In the genomic region with DNA sequence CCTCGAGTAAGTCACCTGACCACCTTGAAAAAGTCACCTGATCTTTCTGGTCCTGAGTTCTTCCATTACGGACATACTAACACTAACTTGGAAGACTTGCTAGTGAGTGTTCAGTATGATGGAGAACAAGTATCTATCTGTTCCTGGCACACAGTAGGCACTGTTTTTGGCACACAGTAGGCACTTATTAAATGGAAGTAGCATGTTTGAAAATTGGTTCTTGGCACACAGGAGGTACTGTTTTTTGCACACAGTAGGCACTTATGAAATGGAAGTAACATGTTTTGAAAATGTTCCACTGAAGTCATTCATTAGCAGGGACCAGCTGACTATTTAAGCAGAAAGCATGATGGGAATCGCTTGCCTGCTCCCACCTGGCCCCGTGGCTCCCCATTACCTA, we compare ENCODE assay signal across 36 mouse cellular contexts. TPM values are rescaled to one million over a fixed set of nuclear protein-coding genes. Genes with fewer than 3 reads are reported as not detected.
"Had no signal": no experiment of that assay in that cellular context is flagged by ENCODE, and none has a peak within 500 bp of the region (broad histone marks: within the 10 kb centered on the region; RNA-seq: fewer than 3 reads in every experiment).

No protein-coding gene starts in this region.

- DNase-seq: left cerebral cortex, postnatal 4 days; liver; liver, embryonic 13.5 days; liver, postnatal 0 days; lung, adult 18-20 months; lung, adult 2 months; lung, postnatal 10 days; lung, postnatal 14 days; lung, postnatal 36 days; lung, postnatal 4 days; midbrain, embryonic 14.5 days had no signal

- H3K4me2 ChIP-seq: limb, embryonic 12.5 days; limb, embryonic 15.5 days; liver, embryonic 11.5 days; liver, embryonic 12.5 days; liver, embryonic 13.5 days; liver, embryonic 15.5 days; lung, embryonic 14.5 days; lung, embryonic 15.5 days; midbrain, embryonic 11.5 days; midbrain, embryonic 12.5 days; midbrain, embryonic 13.5 days; midbrain, embryonic 15.5 days; neural tube, embryonic 12.5 days had no signal

- H3K27me3 ChIP-seq: limb, embryonic 12.5 days; limb, embryonic 15.5 days; liver, embryonic 13.5 days; liver, embryonic 15.5 days; neural tube, embryonic 12.5 days had no signal

- H3K9me3 ChIP-seq: limb, embryonic 12.5 days; limb, embryonic 15.5 days; liver, embryonic 12.5 days; liver, embryonic 13.5 days; liver, embryonic 15.5 days; lung, embryonic 15.5 days; midbrain, embryonic 10.5 days; midbrain, embryonic 12.5 days; midbrain, embryonic 13.5 days; midbrain, embryonic 15.5 days; neural tube, embryonic 12.5 days had no signal

- ATAC-seq: liver, embryonic 12.5 days; liver, postnatal 0 days; lung, postnatal 0 days; midbrain, embryonic 13.5 days; midbrain, embryonic 15.5 days; midbrain, embryonic 16.5 days had no signal

- H3K4me3 ChIP-seq: left cerebral cortex, adult 2 months; limb, embryonic 12.5 days; limb, embryonic 15.5 days; liver, embryonic 12.5 days; liver, embryonic 13.5 days; liver, embryonic 15.5 days; lung, embryonic 15.5 days; megakaryocyte, embryonic 14.5 days; midbrain, embryonic 10.5 days; midbrain, embryonic 12.5 days; midbrain, embryonic 13.5 days; midbrain, embryonic 15.5 days; myocyte; neural tube, embryonic 12.5 days had no signal

- H3K4me1 ChIP-seq: liver, embryonic 12.5 days; liver, embryonic 13.5 days; liver, embryonic 15.5 days; lung, embryonic 15.5 days; megakaryocyte, embryonic 14.5 days; midbrain, embryonic 10.5 days; midbrain, embryonic 12.5 days; midbrain, embryonic 13.5 days; midbrain, embryonic 15.5 days; neural tube, embryonic 12.5 days had no signal

- H3K36me3 ChIP-seq: limb, embryonic 12.5 days; limb, embryonic 15.5 days; liver, embryonic 12.5 days; liver, embryonic 13.5 days; liver, embryonic 15.5 days; lung, embryonic 15.5 days; midbrain, embryonic 10.5 days; midbrain, embryonic 12.5 days; midbrain, embryonic 13.5 days; midbrain, embryonic 15.5 days; neural tube, embryonic 12.5 days had no signal

- H3K9ac ChIP-seq: limb, embryonic 12.5 days; limb, embryonic 15.5 days; liver, embryonic 12.5 days; liver, embryonic 13.5 days; liver, embryonic 14.5 days; liver, embryonic 15.5 days; liver, postnatal 0 days; lung, embryonic 14.5 days; lung, embryonic 15.5 days; midbrain, embryonic 12.5 days; midbrain, embryonic 13.5 days; midbrain, embryonic 15.5 days; neural tube, embryonic 12.5 days had no signal

- H3K27ac ChIP-seq: left cerebral cortex, adult 2 months; limb, embryonic 12.5 days; limb, embryonic 15.5 days; liver, embryonic 12.5 days; liver, embryonic 13.5 days; liver, embryonic 14.5 days; liver, embryonic 15.5 days; lung, embryonic 15.5 days; macrophage; midbrain, embryonic 10.5 days; midbrain, embryonic 12.5 days; midbrain, embryonic 13.5 days; midbrain, embryonic 15.5 days; neural tube, embryonic 12.5 days had no signal

RNA-seq across cellular contexts. Expression of a gene that starts 13.6 kb away (rescaled TPM):
- total RNA-seq: liver, adult 2 months; megakaryocyte progenitor cell, adult 5-6 weeks; megakaryocyte-erythroid progenitor cell, adult 5-6 weeks; monocyte, adult 5-6 weeks had no signal
- polyA plus RNA-seq: liver, adult 2 months; liver, embryonic 15.5 days; liver, embryonic 16.5 days; liver, postnatal 0 days; lung, adult 2 months; macrophage had no signal
